Mouse (Mus musculus): ENCODE results near the gene Adam11.

GRCm38 (mm10) chr11:102777598-102777997 is 16.4 kb downstream of the Adam11 start:
- TF ChIP-seq CTCF (IDR thresholded peaks at IDR 0.05; ENCODE audit: insufficient read depth, low read length) (peak; percentile 88), POLR2A (IDR thresholded peaks at IDR 0.05; ENCODE audit: borderline replicate concordance, extremely low read depth, low read depth, low read length) (peak; percentile 37; the same call in 1 of the 2 replicates)

Data from lung, adult 2 months (tissue).